Mouse (Mus musculus) thymus, adult 2 months (tissue): ENCODE data around the gene Sprr3. TPM values are rescaled to one million over a fixed set of nuclear protein-coding genes. Genes with fewer than 3 reads are reported as not detected.

ENCODE experiments used
- DNase-seq: peaks from one replicate; pipeline ENCODE4 v3.0.0; 2021
- H3K27ac ChIP-seq: fragments of 200-500 bp; 2 replicates; pipeline ENCODE4 v1.5.1; 2012; ENCODE audit warnings: low read length, control low read depth; ENCODE audit not compliant: control insufficient read depth, insufficient read depth
- H3K27me3 ChIP-seq: fragments of 200-500 bp; 2 replicates; pipeline ENCODE4 v1.6.1; 2012; ENCODE audit warnings: mild to moderate bottlenecking, low read length, moderate library complexity, mixed read lengths; ENCODE audit not compliant: control insufficient read depth, insufficient read depth
- H3K36me3 ChIP-seq: fragments of 200-500 bp; 2 replicates; pipeline ENCODE4 v1.6.1; 2012; ENCODE audit warnings: mild to moderate bottlenecking, low read length, moderate library complexity; ENCODE audit not compliant: control insufficient read depth, insufficient read depth
- H3K4me1 ChIP-seq: fragments of 200-500 bp; replicated peaks from 2 replicates; pipeline ENCODE4 v1.6.1; 2012; ENCODE audit warnings: low read length; ENCODE audit not compliant: control insufficient read depth, insufficient read depth
- H3K4me3 ChIP-seq: fragments of 200-500 bp; 2 replicates; pipeline ENCODE4 v1.5.1; 2012; ENCODE audit warnings: mild to moderate bottlenecking, low read length, control low read depth, moderate library complexity; ENCODE audit not compliant: control insufficient read depth, insufficient read depth
- CTCF ChIP-seq: fragments of 200-500 bp; IDR thresholded peaks from 2 replicates; pipeline ENCODE4 v1.5.1; 2012; ENCODE audit warnings: mild to moderate bottlenecking, control low read depth, low read length, moderate library complexity, borderline replicate concordance; ENCODE audit not compliant: control insufficient read depth, poor library complexity, insufficient read depth; ENCODE audit errors: extremely low read depth
- POLR2A ChIP-seq: fragments of 200-500 bp; IDR thresholded peaks from 2 replicates; pipeline ENCODE4 v1.6.1; 2012; ENCODE audit warnings: mild to moderate bottlenecking, low read length, control low read depth, moderate library complexity; ENCODE audit not compliant: control insufficient read depth, poor library complexity, insufficient read depth; ENCODE audit errors: extremely low read depth
- WGBS: fragments of 180-500 bp; shearing (Covaris S2); methylation state at CpG from one replicate; pipeline ENCODE4 v1.1.7; 2018; 5-methylcytosine and 5-hydroxymethylcytosine counted together
- polyA plus RNA-seq: library from polyadenylated mRNA; depleted of rRNA; stranded (reverse); fragments of >200 nt; gene quantifications from 2 replicates; pipeline ENCODE4 v1.2.3, GENCODE M21; 2012

The Sprr3 gene
- polyA plus RNA-seq, 1 experiment = 0.51 TPM

- Histone ChIP-seq H3K4me3 (no peak overlapping the region), H3K27me3 (no peaks in the 10 kb centered on the region), H3K4me1 (no peaks in the 10 kb centered on the region), H3K36me3 (no peaks in the 10 kb centered on the region), H3K27ac (no peak overlapping the region)
- TF ChIP-seq CTCF = no peak
- no peak for TF ChIP-seq POLR2A
- no peak for DNase-seq
- 92% methylated on average over 2 of the region's 2 CpGs for WGBS
Observed at GRCm38 (mm10) chr3:92470111-92470510, 11.6 kb upstream of the Sprr3 start.

GRCm38 (mm10) chr3:92467424-92467823 is 8.9 kb upstream of the Sprr3 start:
- no peak for DNase-seq
- Histone ChIP-seq H3K27me3 (no peaks in the 10 kb centered on the region), H3K36me3 (no peaks in the 10 kb centered on the region), H3K4me3 (no peak overlapping the region), H3K27ac (no peak overlapping the region), H3K4me1 (no peaks in the 10 kb centered on the region)
- TF ChIP-seq CTCF (no peak), POLR2A (no peak)

- no peaks in the 10 kb centered on the region for H3K36me3 ChIP-seq
- H3K4me1 ChIP-seq = no peaks in the 10 kb centered on the region
- no peaks in the 10 kb centered on the region for H3K27me3 ChIP-seq
- H3K27ac ChIP-seq = no peak overlapping the region
- WGBS = 91% methylated on average over 1 of the region's 1 CpGs
- H3K4me3 ChIP-seq = no peak overlapping the region
- no peak for DNase-seq
- no peak for TF ChIP-seq POLR2A
- TF ChIP-seq CTCF = no peak
Observed at GRCm38 (mm10) chr3:92466576-92466975, 8.1 kb upstream of the Sprr3 start.

- 94% methylated on average over 5 of the region's 5 CpGs for WGBS
- DNase-seq = no peak
- no peaks in the 10 kb centered on the region for H3K36me3 ChIP-seq
- H3K27me3 ChIP-seq = no peaks in the 10 kb centered on the region
- no peak overlapping the region for H3K27ac ChIP-seq
- no peak overlapping the region for H3K4me3 ChIP-seq
- no peak for TF ChIP-seq CTCF
- no peak for TF ChIP-seq POLR2A
- H3K4me1 ChIP-seq = no peaks in the 10 kb centered on the region
Observed at GRCm38 (mm10) chr3:92455151-92455550, 3.4 kb downstream of the Sprr3 start.

- TF ChIP-seq POLR2A (no peak), CTCF (no peak)
- H3K27me3 ChIP-seq = no peaks in the 10 kb centered on the region
- no peaks in the 10 kb centered on the region for H3K36me3 ChIP-seq
- no peak for DNase-seq
- no peak overlapping the region for H3K4me3 ChIP-seq
- WGBS = 88% methylated on average over 3 of the region's 3 CpGs
- no peaks in the 10 kb centered on the region for H3K4me1 ChIP-seq
- no peak overlapping the region for H3K27ac ChIP-seq
Observed at GRCm38 (mm10) chr3:92440177-92440576, 18.3 kb downstream of the Sprr3 start.

- WGBS = 95% methylated on average over 3 of the region's 3 CpGs
- TF ChIP-seq CTCF (no peak), POLR2A (no peak)
- H3K4me3 ChIP-seq = no peak within 1 kb of the TSS
- no peaks in the 10 kb centered on the region for H3K27me3 ChIP-seq
- no peaks in the 10 kb centered on the region for H3K4me1 ChIP-seq
- no peak for DNase-seq
- H3K36me3 ChIP-seq = no peaks in the 10 kb centered on the region
- no peak within 1 kb of the TSS for H3K27ac ChIP-seq
Observed at GRCm38 (mm10) chr3:92438689-92439088, 19.8 kb downstream of the Sprr3 start, which contains the start of gene Sprr1b. Sprr1b (minus strand) TSS chr3:92438789.

- Histone ChIP-seq H3K36me3 (no peaks in the 10 kb centered on the region), H3K4me1 (no peaks in the 10 kb centered on the region), H3K27me3 (no peaks in the 10 kb centered on the region), H3K4me3 (no peak within 1 kb of the TSS), H3K27ac (no peak within 1 kb of the TSS)
- DNase-seq = no peak
- TF ChIP-seq POLR2A (no peak), CTCF (no peak)
- WGBS = 95% methylated on average over 2 of the region's 2 CpGs
Observed at GRCm38 (mm10) chr3:92432282-92432681, 26.2 kb downstream of the Sprr3 start, which contains the start of gene Sprr2k. Sprr2k (plus strand) TSS chr3:92432582.
